Mouse (Mus musculus): ENCODE results near the gene Nme9.

DNA sequence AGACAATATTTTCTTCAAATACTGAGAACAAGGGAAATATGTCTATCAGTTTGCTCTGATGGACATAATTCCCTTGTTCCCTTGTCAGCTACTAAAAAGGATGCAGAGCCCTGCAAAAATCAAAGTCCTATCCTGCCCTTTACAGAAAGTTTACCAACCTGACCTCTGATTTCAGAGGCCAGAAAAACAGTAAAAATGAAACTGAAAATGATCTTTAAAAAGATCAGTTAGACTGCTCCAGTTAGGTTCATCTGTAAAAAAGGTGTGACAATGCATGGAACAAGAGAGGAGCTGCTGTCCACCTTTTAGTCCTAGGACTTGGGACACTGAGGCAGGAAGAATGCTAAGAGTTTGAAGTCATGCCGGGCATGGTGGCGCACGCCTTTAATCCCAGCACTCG is 39.8 kb downstream of the Nme9 start:
- TF ChIP-seq CTCF (IDR thresholded peaks at IDR 0.05; ENCODE audit: insufficient read depth, low read depth, low read length) (no peak), POLR2A (IDR thresholded peaks at IDR 0.05; ENCODE audit: insufficient read depth, low read depth, low read length) (no peak)
